Mouse (Mus musculus): ENCODE measurements around the gene Aplnr.

GRCm38 (mm10) chr2:85138143-85138542 lies 2.1 kb downstream of the Aplnr start:
- no peak for TF ChIP-seq POLR2A (IDR thresholded peaks at IDR 0.05; ENCODE audit: extremely low read depth, insufficient read depth, low read length)
- TF ChIP-seq CTCF (IDR thresholded peaks at IDR 0.05; ENCODE audit: extremely low read depth, insufficient read depth, low read length), result no peak
